Mouse (Mus musculus) cerebellum, postnatal 10 days (tissue): ENCODE measurements around the gene Vwa8.

Experiments
- DNase-seq, 2 experiments: peaks; one replicate each; pipeline ENCODE4 v3.0.0; 2021; ENCODE audit warnings: mixed read lengths in 2 of 2

Vwa8 gene

DNA sequence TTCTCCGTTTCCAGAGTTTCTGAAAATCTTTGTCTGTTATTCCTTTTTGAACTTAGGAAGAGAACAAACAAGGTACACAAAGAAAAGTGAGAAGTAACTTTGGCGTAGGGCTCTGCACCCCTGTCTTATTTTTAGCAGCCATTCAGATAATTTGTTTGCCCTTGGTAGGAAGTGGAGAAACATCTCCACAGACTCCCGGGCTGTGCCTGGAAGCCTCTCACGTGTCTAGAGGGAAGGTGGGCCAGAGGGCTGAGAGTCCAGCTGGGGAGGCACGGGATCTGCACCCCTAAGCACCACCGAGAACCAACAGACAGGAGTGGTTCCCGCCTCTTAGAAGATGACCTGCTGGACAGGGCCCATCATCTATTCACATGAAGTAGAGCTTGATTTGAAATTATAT, 302.9 kb downstream of the Vwa8 start:
- DNase-seq: no peak

DNA sequence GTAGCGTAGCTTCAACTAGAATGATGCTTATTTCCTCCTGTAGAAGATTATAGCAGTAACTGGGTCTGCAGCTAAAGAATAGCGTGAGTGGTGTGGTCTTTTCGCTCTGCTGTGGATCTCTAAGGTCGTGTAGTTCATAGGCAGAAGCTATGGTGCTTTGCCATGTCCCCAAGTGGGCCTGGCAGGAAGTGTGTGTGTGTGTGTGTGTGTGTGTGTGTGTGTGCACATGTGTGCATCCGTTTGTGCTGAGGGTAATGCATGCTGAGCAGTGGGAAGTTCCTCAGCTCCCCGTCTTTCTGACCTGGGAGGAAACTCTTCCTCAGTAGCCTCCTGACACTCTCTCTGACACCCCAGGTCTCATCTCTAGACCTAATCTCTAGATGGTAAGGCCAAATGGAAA, 305.0 kb downstream of the Vwa8 start:
- DNase-seq: no peak

DNA sequence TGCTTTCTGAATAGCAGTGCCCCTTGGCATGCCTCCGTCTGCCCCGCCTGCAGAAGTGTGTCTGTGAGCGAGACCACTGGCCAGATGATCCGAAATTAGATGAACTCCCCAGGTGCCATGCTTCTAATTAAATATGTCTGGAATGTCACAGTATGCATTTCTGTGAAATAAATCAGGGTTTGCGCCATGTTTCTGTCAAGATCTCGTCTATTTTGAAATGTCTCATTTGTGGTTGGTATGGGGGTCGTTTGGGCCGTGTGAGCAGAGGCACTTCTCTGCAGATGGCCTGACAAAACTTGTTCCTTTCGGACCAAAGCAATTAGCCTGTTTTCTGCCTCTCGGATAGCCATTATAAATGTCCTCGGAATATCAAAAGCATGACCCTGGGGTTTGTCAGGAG, 306.1 kb downstream of the Vwa8 start:
- DNase-seq: peak in 1 of 2 experiments; percentile 55

DNA sequence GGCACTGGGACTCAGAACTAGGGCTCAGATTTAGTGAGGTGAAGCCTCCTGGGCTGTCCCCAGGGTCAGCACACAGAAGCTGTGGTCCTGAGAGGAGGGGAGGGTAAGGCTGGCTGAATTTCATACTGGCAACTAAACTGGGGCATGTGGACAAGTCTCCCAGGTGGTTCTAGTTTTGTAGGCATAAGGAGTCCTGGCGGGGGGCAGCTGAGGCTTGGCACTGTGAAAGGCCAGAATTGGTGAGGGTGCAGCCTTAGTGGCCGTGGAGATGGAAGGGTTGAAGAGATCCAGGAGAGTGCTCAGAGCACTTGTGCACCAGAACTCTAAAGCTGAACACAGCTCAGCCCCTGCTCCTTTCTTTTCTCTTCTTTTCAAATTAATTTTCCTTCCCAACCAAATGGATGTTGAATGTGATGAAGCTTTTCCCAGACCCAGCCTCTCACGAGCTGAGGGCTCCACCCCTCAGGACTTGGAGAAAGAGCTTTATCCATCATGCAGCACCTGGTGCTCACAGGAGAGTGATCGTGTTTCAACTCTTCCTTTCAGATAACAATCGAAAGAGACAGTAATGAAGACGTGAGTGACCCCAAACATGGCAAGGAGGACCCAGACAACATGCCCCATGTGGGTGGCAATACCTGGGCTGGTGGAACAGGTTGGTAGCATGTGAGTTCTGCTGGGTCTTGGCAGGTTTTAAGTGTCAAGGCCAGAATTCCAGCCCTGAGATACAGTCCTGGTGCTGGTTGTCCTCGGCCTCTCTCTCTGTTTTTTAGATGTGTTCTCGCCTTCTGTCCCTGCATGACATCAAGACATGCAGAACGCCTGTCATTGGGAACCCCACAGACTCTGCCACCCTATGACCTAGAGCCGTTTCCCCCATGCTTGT, 307.9 kb downstream of the Vwa8 start:
- DNase-seq: peak; percentile 79 to 86

DNA sequence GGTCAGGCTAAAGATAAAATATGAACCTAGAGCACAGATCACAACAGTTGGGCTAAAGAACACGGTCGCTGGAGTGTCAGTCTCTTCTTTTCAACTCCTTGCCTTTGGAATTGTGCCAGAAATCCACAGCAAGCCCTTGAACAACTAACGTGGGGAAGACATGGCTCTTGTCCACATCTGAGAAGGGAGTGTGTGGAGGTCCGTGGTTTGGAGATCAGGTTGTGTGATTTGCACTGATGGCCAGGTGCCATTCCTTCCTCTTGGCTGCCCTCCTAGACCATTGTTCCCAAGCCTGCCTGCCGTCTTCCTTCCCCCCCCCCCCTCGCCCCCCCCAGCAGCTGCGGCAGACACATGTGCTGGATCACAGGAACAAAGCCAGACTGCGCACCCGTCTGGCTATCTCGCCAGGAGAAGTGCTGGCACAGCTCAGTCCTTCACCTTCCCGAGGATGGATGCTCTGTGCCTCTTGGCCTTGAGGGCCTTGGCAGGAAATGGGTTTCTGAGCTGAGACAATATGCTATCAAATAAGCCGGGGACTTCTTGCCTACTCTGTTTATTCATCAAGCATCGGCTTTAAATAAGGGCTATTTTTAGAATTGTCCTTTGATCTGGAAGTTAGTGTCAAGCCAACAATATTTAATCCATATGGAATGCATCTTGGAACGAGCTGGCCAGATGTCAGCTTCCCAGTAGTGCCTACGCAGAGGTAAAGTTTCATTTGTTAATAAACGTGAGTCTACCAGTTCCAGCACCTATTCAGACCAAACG, 308.8 kb downstream of the Vwa8 start:
- peak; percentile 82 to 88 for DNase-seq

DNA sequence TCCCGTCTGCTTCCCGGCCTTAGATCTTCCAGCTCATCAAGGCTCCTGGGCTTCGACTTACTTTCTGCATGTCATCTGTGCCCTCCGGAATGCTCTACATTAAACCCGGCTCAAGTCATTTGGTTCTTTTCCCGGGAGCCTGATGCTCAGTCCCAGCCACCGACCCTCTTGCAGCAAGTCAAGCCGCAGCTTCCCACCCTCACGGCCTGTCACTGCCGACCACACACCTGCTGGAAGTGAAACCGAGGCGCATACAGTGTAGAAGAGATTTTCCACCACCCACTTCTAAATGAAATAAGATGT, 309.3 kb downstream of the Vwa8 start:
- peak in 1 of 2 experiments; percentile 51 for DNase-seq

DNA sequence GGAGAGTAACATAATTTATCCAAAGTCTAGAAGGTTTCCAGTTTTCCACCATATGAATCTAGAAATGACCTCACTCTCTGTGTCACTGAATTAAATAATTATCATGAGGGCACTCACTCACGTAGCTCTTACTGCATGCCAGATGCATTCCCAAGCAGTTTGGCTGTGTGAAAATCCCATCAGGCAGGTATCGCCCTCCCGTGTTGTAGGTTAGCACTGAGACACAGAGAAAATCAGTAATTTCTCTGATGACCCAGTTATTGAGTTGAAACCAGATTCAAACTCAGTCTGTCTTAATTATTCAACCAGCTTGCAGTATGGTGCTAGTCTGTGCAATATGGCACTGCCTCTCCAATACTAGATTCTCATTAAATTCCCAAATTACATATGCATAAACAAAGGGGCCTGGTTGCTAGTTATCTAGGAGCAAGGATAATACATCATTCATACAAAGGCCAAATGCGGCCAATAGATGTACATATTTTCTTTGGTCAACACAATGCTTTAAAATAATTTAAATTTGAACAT, 309.9 kb downstream of the Vwa8 start:
- no peak for DNase-seq

DNA sequence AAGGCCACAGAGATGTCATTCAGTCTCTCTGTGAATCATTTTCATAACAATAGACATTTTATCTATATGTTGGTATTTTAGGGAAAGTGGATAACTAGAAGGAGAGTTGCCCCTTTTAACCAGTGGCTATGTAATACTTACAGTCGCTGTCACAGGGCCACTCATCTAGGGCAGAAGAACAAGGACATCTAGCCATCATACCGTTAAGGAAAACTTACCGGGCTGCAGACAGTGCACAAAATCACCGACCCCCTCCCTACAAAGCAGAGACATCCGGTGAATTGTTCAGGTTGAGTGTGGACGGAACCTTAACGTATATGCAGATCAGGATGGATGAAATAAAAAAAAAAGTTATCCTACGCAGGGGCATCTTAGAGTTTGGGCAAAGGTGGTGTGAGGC, 310.6 kb downstream of the Vwa8 start:
- DNase-seq: no peak

DNA sequence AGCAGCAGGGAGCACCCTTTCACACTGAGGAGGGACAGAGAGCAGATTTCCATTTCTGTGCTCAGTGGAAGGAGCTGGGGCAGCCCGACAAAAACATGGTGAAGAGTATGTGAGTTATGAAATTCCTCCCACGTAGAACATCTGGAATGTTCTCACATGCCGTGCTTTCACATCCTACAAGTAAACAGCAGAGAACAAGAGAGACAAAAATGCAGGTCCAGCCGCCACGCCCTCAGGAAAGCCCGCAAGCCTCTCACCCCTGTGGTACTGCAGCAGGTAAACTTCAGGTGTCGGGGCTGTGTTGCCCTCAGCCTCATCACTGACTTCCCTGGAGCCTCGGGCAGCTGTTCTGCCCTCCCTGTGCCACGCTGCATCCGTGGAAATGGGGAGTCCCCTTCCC, 311.6 kb downstream of the Vwa8 start:
- DNase-seq: no peak

DNA sequence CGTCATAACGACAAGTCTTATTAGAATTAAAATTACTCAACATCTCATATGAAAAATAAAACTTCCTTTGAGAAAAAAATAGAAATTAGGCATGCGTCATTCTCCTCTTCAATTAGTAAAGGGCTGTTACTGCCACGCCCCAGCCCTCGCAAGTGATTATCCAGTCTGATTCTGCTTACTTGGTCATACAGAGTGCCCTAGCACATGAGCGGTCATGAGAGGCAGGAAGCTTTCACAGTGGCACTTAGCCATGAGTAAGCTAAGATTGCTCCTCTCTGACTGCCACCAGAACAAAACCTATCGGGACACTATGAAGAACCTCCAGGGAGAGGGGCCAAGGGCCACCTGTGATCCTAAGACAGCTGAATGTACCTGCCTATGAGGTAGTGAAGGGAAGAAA, 312.1 kb downstream of the Vwa8 start:
- DNase-seq: no peak

DNA sequence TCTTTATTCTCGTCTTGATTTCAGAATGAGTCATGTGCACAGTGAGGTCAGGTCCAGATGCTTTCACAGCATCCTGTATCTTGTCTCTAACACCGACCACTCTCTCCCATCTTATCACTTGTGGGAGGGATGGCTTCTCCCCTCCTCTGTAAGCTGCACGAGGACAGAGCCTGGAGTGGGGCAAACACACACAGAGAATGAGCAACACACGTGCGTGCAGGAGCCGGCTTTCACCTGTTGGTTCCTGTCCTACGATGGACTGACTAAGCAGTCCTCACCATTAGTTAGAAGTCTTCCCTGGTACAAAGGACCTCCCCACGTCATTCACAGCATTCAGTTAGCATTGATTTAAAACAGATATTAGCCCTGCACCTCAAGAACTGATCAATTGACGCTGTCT, 312.9 kb downstream of the Vwa8 start:
- DNase-seq: no peak

DNA sequence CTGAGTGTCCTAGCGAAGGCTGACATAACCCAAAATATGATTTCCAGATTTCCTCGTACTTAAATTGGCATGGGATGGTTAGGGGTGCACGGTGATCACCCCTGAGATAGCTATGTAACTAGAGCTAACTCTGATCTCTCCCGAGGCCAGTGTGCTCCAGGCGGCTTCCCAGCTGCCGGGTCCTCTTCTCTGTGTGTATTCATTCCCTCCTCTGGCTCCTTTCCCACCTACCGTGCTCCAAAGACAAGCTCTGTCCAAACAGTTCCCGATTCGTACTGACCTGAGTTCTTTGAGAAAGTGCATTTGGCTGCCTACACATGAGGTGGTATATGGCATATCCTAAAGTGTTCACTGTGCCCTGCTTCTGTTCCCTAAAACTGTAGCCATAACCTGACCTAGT, 313.8 kb downstream of the Vwa8 start:
- DNase-seq: peak in 1 of 2 experiments; percentile 60

DNA sequence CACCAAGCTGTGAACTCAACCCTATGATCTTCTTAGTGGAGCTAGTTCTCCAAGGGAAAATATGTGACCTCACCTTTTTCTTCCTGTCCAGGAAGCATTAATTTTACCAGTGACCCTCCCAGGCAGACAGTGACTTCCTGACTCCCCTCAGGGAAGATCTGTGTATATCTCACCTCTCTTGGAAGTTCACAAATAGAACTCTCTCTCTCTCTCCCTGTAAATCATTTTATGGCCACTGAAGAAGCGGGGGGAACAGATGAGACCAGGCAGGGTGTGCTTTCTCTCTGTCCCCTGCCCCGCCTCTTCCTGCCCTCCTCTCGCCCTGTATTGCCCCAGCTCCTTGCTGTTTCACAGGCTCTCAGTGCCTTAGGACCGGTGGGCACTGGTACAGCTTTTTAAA, 315.5 kb downstream of the Vwa8 start:
- DNase-seq: no peak

DNA sequence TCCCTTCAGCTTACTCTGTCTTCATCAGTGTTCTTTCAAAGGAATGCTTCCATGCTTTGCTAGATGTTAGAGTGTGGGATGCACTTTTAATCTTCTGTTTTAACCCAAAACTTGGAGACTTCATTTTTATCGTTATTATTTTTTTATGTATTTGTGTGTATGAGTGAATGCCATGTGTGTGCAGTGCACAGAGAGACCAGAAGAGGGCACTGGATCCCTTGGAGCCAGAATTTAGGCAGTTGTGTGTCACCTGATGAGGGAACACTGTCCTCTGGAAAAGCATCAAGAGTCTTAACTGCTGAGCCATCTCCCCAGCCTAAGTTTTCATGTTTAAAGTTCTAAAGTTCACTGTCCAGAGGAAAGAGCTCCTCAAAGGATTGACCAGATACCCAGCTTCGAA, 316.1 kb downstream of the Vwa8 start:
- no peak for DNase-seq

DNA sequence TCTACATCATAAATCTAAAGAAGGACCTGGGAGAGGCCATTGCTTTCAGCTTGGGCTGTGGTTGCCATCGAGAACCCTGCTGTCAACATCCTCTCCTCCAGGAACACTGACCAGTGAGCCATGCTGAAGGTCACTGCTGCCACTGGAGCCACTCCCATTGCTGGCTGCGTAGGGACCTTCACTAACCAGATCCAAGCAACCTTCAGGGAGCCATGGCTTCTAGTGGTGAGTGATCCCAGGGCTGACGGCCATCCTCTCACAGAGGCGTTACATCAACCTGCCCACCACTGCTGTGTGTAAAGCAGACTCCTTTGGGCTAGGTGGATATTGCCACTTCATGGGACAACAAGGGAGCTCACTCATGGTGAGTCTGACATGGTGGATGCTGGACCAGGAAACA, 325.7 kb downstream of the Vwa8 start:
- no peak for DNase-seq

DNA sequence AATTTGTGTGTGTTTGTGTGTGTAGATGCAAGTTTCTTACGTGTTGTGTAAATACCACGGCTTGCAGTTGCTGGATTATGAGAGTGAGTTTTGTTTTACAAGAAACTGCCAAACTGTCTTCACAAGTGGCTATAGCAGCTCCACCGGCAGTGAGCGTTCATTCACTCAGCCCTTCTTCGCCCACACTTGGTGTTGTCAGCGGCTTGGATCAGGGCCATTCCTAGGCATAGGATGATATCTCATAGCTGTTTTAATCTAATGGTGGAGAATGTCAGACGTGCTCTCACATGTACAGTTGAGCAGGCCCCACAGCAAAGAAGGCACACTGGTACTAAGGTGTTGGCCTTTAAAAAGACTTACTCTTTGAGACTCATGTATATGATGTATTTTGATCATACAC, 328.9 kb downstream of the Vwa8 start:
- DNase-seq: no peak

DNA sequence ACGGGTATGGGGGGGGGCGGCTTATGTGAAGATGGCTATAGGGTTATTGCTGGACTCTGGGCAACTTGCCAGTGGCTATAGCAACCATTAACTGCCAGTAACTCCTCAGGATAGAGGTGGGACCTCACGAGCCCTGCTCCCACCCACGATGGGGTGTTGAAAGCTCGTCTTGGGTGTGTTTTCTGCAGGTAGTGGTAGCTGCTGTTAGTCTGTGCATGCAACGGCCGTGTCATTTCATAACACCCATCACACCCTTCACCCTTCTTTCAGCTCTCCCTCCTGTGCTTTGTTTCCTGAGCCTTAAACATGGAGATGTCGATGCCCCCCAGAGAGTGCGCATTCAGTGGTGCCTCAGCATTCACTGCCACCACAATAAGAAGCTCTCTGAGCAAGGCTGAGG, 329.4 kb downstream of the Vwa8 start:
- no peak for DNase-seq

DNA sequence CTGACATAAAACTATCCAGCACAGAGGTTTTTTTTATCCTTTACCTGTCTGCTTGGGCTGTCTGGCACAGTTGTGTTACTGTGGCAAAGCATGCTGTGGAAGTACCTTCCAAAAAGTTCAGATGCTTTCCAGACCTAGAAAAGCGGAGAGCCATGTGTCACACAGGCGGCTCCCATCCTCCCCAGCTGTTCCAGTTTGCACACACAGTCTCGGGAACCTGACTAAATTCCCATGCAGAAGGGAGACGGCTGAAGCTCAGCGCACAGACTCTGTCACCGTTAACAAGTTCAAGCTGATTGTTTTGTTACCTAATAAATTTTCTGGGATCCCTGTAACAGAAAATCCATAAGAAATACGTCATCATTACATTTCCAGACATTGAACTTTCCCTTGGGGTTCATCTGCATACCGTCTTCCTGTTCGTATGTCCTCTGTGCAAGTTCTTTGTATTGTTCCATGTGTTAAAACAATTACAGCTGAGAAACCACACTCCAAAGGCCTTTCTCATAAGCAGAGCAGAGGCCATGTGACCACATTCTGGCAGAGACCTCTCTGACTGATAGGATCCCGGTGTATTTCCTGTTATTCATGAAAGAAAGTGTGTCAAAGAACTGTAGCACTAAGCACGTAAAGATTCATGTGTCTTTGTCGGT, 331.4 kb downstream of the Vwa8 start:
- no peak for DNase-seq

DNA sequence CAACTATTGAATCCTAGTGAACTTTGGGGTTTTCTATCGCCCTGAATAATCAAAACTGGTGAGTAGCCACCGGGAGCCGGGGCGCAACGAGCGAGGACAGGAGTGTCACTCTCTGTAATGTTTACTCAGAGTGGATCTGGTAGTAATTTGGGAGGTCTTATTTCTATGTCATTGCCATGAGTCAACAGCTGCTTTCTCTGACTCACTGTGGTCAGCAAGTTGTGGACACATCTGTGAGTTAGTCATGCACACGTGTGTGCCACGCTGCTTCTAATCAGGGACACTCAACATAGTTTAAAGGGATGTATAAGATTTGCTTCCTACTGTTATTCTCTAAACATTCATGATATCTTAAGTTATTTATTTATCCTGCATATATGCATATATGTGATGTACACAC, 332.9 kb downstream of the Vwa8 start:
- no peak for DNase-seq

DNA sequence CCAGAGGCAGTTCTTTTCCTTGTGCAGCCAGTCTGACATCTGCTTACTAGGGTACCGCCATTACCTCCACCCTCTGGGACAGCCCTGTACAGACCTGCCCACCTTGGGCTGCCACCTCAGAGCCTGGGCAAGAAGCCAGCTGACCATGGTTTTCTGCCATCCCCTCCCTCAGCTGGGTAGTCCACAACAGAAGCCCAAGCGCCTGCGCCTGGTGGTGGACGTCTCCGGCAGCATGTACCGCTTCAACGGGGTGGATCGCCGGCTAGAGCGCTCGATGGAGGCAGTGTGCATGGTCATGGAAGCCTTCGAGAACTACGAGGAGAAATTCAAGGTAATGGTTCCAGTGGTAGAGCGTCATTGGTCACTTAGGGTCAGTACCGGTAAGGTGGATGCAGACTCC, 333.9 kb downstream of the Vwa8 start:
- peak; percentile 57 to 58 for DNase-seq

DNA sequence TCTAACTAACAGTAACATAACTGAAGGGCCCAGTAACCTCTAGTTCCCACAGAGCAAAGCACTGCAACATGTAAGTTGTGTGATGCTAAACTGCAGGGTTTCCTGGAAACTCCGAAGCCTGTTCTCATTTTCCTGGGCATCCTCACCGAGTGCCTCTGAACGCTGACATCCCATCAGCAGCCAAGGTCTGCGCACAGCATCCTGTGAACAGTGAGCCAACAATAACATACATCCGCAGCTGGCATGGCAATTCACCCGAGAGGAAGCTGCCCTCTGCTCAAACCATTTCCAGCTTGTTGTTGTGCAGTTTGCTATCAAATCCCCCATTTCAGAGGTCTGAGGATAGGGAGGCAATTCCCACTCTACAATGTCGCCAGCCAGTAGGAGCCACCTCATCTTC, 334.4 kb downstream of the Vwa8 start:
- peak; percentile 39 to 47 for DNase-seq

DNA sequence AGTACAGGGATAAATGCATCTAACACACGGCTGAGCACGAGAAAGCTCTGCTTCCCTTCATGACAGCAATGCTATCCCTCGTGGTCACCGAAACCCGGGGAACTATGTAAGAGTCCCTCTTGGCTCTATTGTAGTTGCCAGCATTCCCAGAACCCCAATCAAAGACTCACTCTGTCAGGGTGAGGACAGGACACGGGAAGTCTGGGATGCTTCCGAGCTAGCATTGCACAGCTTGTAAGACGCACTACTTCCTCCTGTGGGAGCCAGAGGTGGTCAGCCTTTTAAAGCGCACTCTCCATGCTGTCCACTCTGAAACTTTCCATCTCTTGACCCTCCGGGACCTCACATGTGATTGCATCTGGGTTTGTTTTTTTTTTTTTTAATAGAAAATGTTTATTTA, 335.2 kb downstream of the Vwa8 start:
- no peak for DNase-seq

DNA sequence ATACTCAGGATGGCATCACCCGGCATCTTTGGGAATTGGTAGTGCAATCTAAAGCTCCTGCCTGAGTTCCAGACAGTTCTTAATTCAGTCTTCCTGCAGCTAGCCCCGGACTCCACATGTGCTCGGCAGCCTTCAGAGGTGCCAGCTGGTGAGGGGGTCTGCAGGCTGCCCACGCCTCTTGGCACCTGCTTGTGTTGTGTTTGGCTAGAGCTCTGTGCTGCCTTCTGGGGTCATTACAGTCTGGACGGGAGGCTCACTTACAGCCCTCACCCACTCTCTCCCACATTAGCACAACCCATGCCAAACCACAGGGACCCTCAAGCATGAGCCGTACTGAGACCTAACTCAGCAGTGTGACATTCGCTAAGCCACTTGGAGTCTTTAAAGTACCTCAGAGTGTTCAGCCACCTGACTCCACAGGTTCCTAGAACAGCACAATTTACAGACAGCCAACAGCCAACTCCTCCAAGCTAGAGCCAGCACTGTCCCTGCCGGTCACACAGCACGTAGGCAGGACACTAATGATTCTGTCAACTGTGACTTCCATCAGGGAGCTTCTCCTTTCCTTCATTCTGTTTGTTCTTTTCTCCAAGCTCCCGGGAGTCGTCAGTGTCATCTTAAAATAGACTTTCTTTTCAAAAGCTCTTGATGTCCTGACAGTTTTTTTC, 336.3 kb downstream of the Vwa8 start:
- peak; percentile 78 to 88 for DNase-seq
